Mouse (Mus musculus): ENCODE measurements around the gene Art1. TPM values are rescaled to one million over a fixed set of nuclear protein-coding genes. Genes with fewer than 3 reads are reported as not detected.

Art1 gene
- polyA plus RNA-seq, 1 experiment from 2014 or later, result 0.46 TPM

- WGBS, result 93% methylated on average over 26 of the region's 26 CpGs
- Histone ChIP-seq H3K9me3 (no peaks in the 10 kb centered on the region), H3K27ac (replicated peaks) (no peak overlapping the region), H3K4me3 (no peak overlapping the region), H3K9ac (replicated peaks) (no peak overlapping the region), H3K4me1 (no peaks in the 10 kb centered on the region), H3K27me3 (no peaks in the 10 kb centered on the region), H3K36me3 (peaks cover 65% of the 10 kb centered on the region), H3K4me2 (replicated peaks) (no peak overlapping the region)
- ATAC-seq (ENCODE audit: low FRiP score, low read depth), result no peak
These were observed 17.4 kb upstream of the Art1 start for GRCm38 (mm10) chr7:102084041-102084696.

- H3K36me3 ChIP-seq, result peaks cover 44% of the 10 kb centered on the region
- no peak overlapping the region for H3K27ac ChIP-seq (replicated peaks)
These were observed 14.2 kb upstream of the Art1 start for GRCm38 (mm10) chr7:102087336-102087735.

GRCm38 (mm10) chr7:102099760-102100661, 1.5 kb upstream of the Art1 start:
- Histone ChIP-seq H3K27me3 (0 out of 2 replicates have a peak, but pooled peaks cover 17% of the 10 kb centered on the region), H3K27ac (replicated peaks) (no peak overlapping the region), H3K4me3 (peak overlapping the region; percentile 22; the same call in 1 of the 2 replicates), H3K4me1 (peaks cover 20% of the 10 kb centered on the region), H3K4me2 (replicated peaks) (peak overlapping the region; percentile 43), H3K36me3 (no peaks in the 10 kb centered on the region), H3K9ac (replicated peaks) (no peak overlapping the region), H3K9me3 (no peaks in the 10 kb centered on the region)
- WGBS, result 5% methylated on average over 30 of the region's 30 CpGs
- peak; percentile 66 for ATAC-seq (ENCODE audit: low FRiP score, low read depth)

More at GRCm38 (mm10) chr7:102087336-102087735, 14.2 kb upstream of the Art1 start:
- Histone ChIP-seq H3K4me3 (no peak overlapping the region), H3K4me2 (replicated peaks) (no peak overlapping the region), H3K9me3 (no peaks in the 10 kb centered on the region), H3K4me1 (no peaks in the 10 kb centered on the region), H3K9ac (replicated peaks) (no peak overlapping the region), H3K27me3 (no peaks in the 10 kb centered on the region)
- no peak for ATAC-seq (ENCODE audit: low FRiP score, low read depth)
- WGBS, result 93% methylated on average over 4 of the region's 4 CpGs

GRCm38 (mm10) chr7:102100868-102101267, 675 bp upstream of the Art1 start:
- no peak overlapping the region for H3K9ac ChIP-seq (replicated peaks)
- H3K9me3 ChIP-seq, result no peaks in the 10 kb centered on the region
- no peak overlapping the region for H3K4me2 ChIP-seq (replicated peaks)
- peaks cover 20% of the 10 kb centered on the region for H3K4me1 ChIP-seq
- 64% methylated on average over 5 of the region's 5 CpGs for WGBS
- H3K27me3 ChIP-seq, result 0 out of 2 replicates have a peak, but pooled peaks cover 17% of the 10 kb centered on the region
- no peak overlapping the region for H3K4me3 ChIP-seq
- no peak for ATAC-seq (ENCODE audit: low FRiP score, low read depth)
- H3K27ac ChIP-seq (replicated peaks), result no peak overlapping the region
- H3K36me3 ChIP-seq, result no peaks in the 10 kb centered on the region

- Histone ChIP-seq H3K4me1 (peaks cover 26% of the 10 kb centered on the region), H3K27ac (replicated peaks) (no peak overlapping the region), H3K9me3 (no peaks in the 10 kb centered on the region), H3K9ac (replicated peaks) (no peak overlapping the region), H3K4me3 (no peak overlapping the region), H3K36me3 (no peaks in the 10 kb centered on the region), H3K4me2 (replicated peaks) (no peak overlapping the region), H3K27me3 (0 out of 2 replicates have a peak, but pooled peaks cover 17% of the 10 kb centered on the region)
- WGBS, result 51% methylated on average over 8 of the region's 8 CpGs
- ATAC-seq (ENCODE audit: low FRiP score, low read depth), result no peak
These were observed 698 bp downstream of the Art1 start for GRCm38 (mm10) chr7:102102241-102102640.

GRCm38 (mm10) chr7:102102696-102103095, 1.2 kb downstream of the Art1 start:
- ATAC-seq (ENCODE audit: low FRiP score, low read depth), result no peak
- H3K27ac ChIP-seq (replicated peaks), result no peak overlapping the region

GRCm38 (mm10) chr7:102103555-102103954, 2.0 kb downstream of the Art1 start:
- no peak overlapping the region for H3K4me3 ChIP-seq
- no peak for ATAC-seq (ENCODE audit: low FRiP score, low read depth)
- H3K27me3 ChIP-seq, result 0 out of 2 replicates have a peak, but pooled peaks cover 14% of the 10 kb centered on the region
- H3K4me2 ChIP-seq (replicated peaks), result no peak overlapping the region
- no peaks in the 10 kb centered on the region for H3K36me3 ChIP-seq
- no peak overlapping the region for H3K27ac ChIP-seq (replicated peaks)
- 89% methylated on average over 2 of the region's 2 CpGs for WGBS
- H3K9ac ChIP-seq (replicated peaks), result no peak overlapping the region
- H3K4me1 ChIP-seq, result peaks cover 26% of the 10 kb centered on the region
- no peaks in the 10 kb centered on the region for H3K9me3 ChIP-seq

More at GRCm38 (mm10) chr7:102102696-102103095, 1.2 kb downstream of the Art1 start:
- 0 out of 2 replicates have a peak, but pooled peaks cover 17% of the 10 kb centered on the region for H3K27me3 ChIP-seq
- no peak overlapping the region for H3K4me3 ChIP-seq
- no peak overlapping the region for H3K9ac ChIP-seq (replicated peaks)
- H3K36me3 ChIP-seq, result no peaks in the 10 kb centered on the region
- peaks cover 26% of the 10 kb centered on the region for H3K4me1 ChIP-seq
- no peaks in the 10 kb centered on the region for H3K9me3 ChIP-seq
- no peak overlapping the region for H3K4me2 ChIP-seq (replicated peaks)
- WGBS, result 43% methylated on average over 6 of the region's 6 CpGs

- ATAC-seq (ENCODE audit: low FRiP score, low read depth), result no peak
- Histone ChIP-seq H3K27me3 (0 out of 2 replicates have a peak, but pooled peaks cover 8% of the 10 kb centered on the region), H3K27ac (replicated peaks) (no peak overlapping the region), H3K4me1 (peaks cover 26% of the 10 kb centered on the region), H3K9ac (replicated peaks) (no peak overlapping the region), H3K4me2 (replicated peaks) (no peak overlapping the region), H3K36me3 (no peaks in the 10 kb centered on the region), H3K9me3 (no peaks in the 10 kb centered on the region), H3K4me3 (no peak overlapping the region)
- WGBS, result 82% methylated on average over 5 of the region's 5 CpGs
These were observed 2.6 kb downstream of the Art1 start for GRCm38 (mm10) chr7:102104126-102104525.

GRCm38 (mm10) chr7:102106700-102107141, 5.2 kb downstream of the Art1 start:
- H3K9ac ChIP-seq (replicated peaks), result peak overlapping the region; percentile 39
- no peak overlapping the region for H3K27ac ChIP-seq (replicated peaks)
- H3K9me3 ChIP-seq, result no peaks in the 10 kb centered on the region
- peak overlapping the region; percentile 50 for H3K4me2 ChIP-seq (replicated peaks)
- H3K4me1 ChIP-seq, result peaks cover 10% of the 10 kb centered on the region
- H3K4me3 ChIP-seq, result peak overlapping the region; percentile 27
- WGBS, result 24% methylated on average over 23 of the region's 23 CpGs
- ATAC-seq (ENCODE audit: low FRiP score, low read depth), result 0 out of 2 replicates have a peak, but pooled peaks have one; percentile 41
- no peaks in the 10 kb centered on the region for H3K27me3 ChIP-seq
- H3K36me3 ChIP-seq, result no peaks in the 10 kb centered on the region

- H3K4me2 ChIP-seq (replicated peaks), result no peak overlapping the region
- H3K27ac ChIP-seq (replicated peaks), result no peak overlapping the region
- no peak for ATAC-seq (ENCODE audit: low FRiP score, low read depth)
- no peak overlapping the region for H3K9ac ChIP-seq (replicated peaks)
- peaks cover 7% of the 10 kb centered on the region for H3K4me1 ChIP-seq
- no peaks in the 10 kb centered on the region for H3K36me3 ChIP-seq
- no peak overlapping the region for H3K4me3 ChIP-seq
- no peaks in the 10 kb centered on the region for H3K9me3 ChIP-seq
- WGBS, result 86% methylated on average over 1 of the region's 1 CpGs
- peaks cover 2% of the 10 kb centered on the region; the same call in 1 of the 2 replicates for H3K27me3 ChIP-seq
These were observed 6.7 kb downstream of the Art1 start for GRCm38 (mm10) chr7:102108206-102108605.

- no peak for ATAC-seq (ENCODE audit: low FRiP score, low read depth)
These were observed 7.6 kb downstream of the Art1 start, which contains the start of gene Art5 for GRCm38 (mm10) chr7:102109171-102109570. Gene Art5, minus strand, starts transcription at chr7:102109489.

GRCm38 (mm10) chr7:102109746-102110145, 8.2 kb downstream of the Art1 start:
- ATAC-seq (ENCODE audit: low FRiP score, low read depth), result no peak
- no peak overlapping the region for H3K27ac ChIP-seq (replicated peaks)
- H3K9ac ChIP-seq (replicated peaks), result no peak overlapping the region
- H3K4me3 ChIP-seq, result no peak overlapping the region
- no peaks in the 10 kb centered on the region for H3K9me3 ChIP-seq
- H3K4me2 ChIP-seq (replicated peaks), result no peak overlapping the region
- peaks cover 4% of the 10 kb centered on the region; the same call in 1 of the 2 replicates for H3K27me3 ChIP-seq
- WGBS, result 89% methylated on average over 4 of the region's 4 CpGs
- no peaks in the 10 kb centered on the region for H3K36me3 ChIP-seq
- H3K4me1 ChIP-seq, result peaks cover 7% of the 10 kb centered on the region

More at GRCm38 (mm10) chr7:102109171-102109570, 7.6 kb downstream of the Art1 start, which contains the start of gene Art5:
- 82% methylated on average over 7 of the region's 7 CpGs for WGBS
- Histone ChIP-seq H3K9ac (replicated peaks) (no peak within 1 kb of the TSS), H3K27me3 (peaks cover 4% of the 10 kb centered on the region; the same call in 1 of the 2 replicates), H3K4me3 (no peak within 1 kb of the TSS), H3K36me3 (no peaks in the 10 kb centered on the region), H3K4me1 (peaks cover 7% of the 10 kb centered on the region), H3K4me2 (replicated peaks) (no peak within 1 kb of the TSS), H3K27ac (replicated peaks) (no peak within 1 kb of the TSS), H3K9me3 (no peaks in the 10 kb centered on the region)
